ENCODE assay signal across 25 mouse cellular contexts in the genomic region with DNA sequence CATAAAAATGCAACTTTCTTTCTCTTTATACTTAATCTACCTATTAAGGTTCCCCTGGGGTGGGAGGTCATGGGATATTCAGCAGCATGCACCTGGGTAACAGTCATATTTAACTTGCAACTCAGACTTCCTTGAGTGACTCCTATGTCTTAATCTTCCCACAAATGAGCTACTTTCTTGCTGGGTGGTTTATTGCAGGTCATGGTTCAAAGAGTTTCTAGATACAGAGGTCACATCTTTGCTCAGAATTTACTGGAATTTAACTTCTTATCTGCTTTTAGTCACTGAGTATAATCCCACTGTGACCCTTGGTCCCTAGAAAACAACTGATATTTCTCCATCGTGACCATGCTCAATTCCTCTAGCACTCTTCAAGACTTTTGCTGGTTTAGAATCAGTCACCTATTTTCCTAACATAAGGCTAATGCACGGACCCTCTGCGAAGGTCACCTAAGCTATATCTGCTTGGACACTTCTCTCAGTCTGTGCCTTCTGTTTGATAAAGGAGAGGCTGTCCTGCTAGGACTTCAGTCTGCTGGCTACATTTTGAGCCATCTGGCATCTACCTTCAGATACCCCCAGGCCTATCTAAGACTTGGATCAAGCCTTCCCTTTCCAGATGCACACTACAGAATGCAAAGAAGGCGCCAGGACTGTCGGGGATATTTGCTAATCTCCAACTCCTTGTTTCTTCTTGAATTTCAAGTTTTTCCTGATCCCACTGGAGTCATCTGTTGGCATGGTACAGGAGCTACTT. TPM values are rescaled to one million over a fixed set of nuclear protein-coding genes. Genes with fewer than 3 reads are reported as not detected.
DNase-seq lines count a peak whose midpoint lies in the region; ATAC-seq and TF ChIP-seq lines count a peak whose summit lies in the region.
"Had no signal": no experiment of that assay in that cellular context is flagged by ENCODE, and none has a peak within 500 bp of the region (broad histone marks: within the 10 kb centered on the region; RNA-seq: fewer than 3 reads in every experiment).

No protein-coding gene starts in this region.

- no peak overlapping the region for H3K4me3 ChIP-seq in embryonic facial prominence, embryonic 14.5 days (ENCODE audit: low read depth, low read length)
- H3K4me3 ChIP-seq in embryonic facial prominence, embryonic 10.5 days = no peak overlapping the region
- no peak overlapping the region for H3K4me3 ChIP-seq in intestine, embryonic 14.5 days (ENCODE audit: low read depth, low read length)
- no peak overlapping the region for H3K4me3 ChIP-seq in intestine, postnatal 0 days (ENCODE audit: low read depth, low read length)
- H3K4me3 ChIP-seq: embryonic facial prominence, embryonic 13.5 days; gastrocnemius, adult 2 months; heart, adult 2 months; heart, embryonic 10.5 days; heart, embryonic 13.5 days had no signal

- H3K9me3 ChIP-seq in embryonic facial prominence, embryonic 14.5 days (ENCODE audit: control insufficient read depth, low read length) = no peaks in the 10 kb centered on the region
- H3K9me3 ChIP-seq in embryonic facial prominence, embryonic 10.5 days = no peaks in the 10 kb centered on the region
- H3K9me3 ChIP-seq in intestine, embryonic 14.5 days (ENCODE audit: control insufficient read depth, low read length) = no peaks in the 10 kb centered on the region
- no peaks in the 10 kb centered on the region for H3K9me3 ChIP-seq in intestine, postnatal 0 days (ENCODE audit: control insufficient read depth)
- H3K9me3 ChIP-seq: embryonic facial prominence, embryonic 13.5 days; heart, embryonic 10.5 days; heart, embryonic 13.5 days had no signal

- H3K27me3 ChIP-seq in embryonic facial prominence, embryonic 14.5 days (replicated peaks; ENCODE audit: control insufficient read depth, insufficient read depth, low read length) = no peaks in the 10 kb centered on the region
- H3K27me3 ChIP-seq in embryonic facial prominence, embryonic 10.5 days (replicated peaks; ENCODE audit: low read depth, poor library complexity, severe bottlenecking) = no peaks in the 10 kb centered on the region
- H3K27me3 ChIP-seq in intestine, embryonic 14.5 days (replicated peaks; ENCODE audit: control insufficient read depth, insufficient read depth, low read length) = no peaks in the 10 kb centered on the region
- H3K27me3 ChIP-seq in intestine, postnatal 0 days (replicated peaks; ENCODE audit: control insufficient read depth, insufficient read depth, low read length) = no peaks in the 10 kb centered on the region
- H3K27me3 ChIP-seq: embryonic facial prominence, embryonic 13.5 days; heart, embryonic 13.5 days had no signal

- no peaks in the 10 kb centered on the region for H3K4me1 ChIP-seq in embryonic facial prominence, embryonic 14.5 days (ENCODE audit: control insufficient read depth, insufficient read depth, low read length)
- no peaks in the 10 kb centered on the region for H3K4me1 ChIP-seq in embryonic facial prominence, embryonic 10.5 days
- H3K4me1 ChIP-seq in intestine, embryonic 14.5 days (replicated peaks; ENCODE audit: control insufficient read depth, insufficient read depth, low read length) = no peaks in the 10 kb centered on the region
- no peaks in the 10 kb centered on the region for H3K4me1 ChIP-seq in intestine, postnatal 0 days (replicated peaks; ENCODE audit: control insufficient read depth, insufficient read depth, low read length)
- H3K4me1 ChIP-seq: embryonic facial prominence, embryonic 13.5 days; heart, embryonic 10.5 days; heart, embryonic 13.5 days had no signal

- intact Hi-C loops in gastrocnemius, postnatal 14 days (cut with DNase I; ENCODE audit: low total_unique reads) = no loop called here

- H3K27ac ChIP-seq in embryonic facial prominence, embryonic 14.5 days (replicated peaks; ENCODE audit: low read depth, low read length) = no peak overlapping the region
- no peak overlapping the region for H3K27ac ChIP-seq in embryonic facial prominence, embryonic 10.5 days (replicated peaks)
- no peak overlapping the region for H3K27ac ChIP-seq in intestine, embryonic 14.5 days (ENCODE audit: low read depth)
- H3K27ac ChIP-seq in intestine, postnatal 0 days (ENCODE audit: low read depth, low read length) = peak overlapping the region; percentile 60; the same call in 1 of the 2 replicates
- H3K27ac ChIP-seq: embryonic facial prominence, embryonic 13.5 days; gastrocnemius, adult 2 months; heart, adult 2 months; heart, embryonic 10.5 days; heart, embryonic 13.5 days; hindbrain, embryonic 14.5 days had no signal

- WGBS in embryonic facial prominence, embryonic 14.5 days = 61% methylated on average over 5 of the region's 5 CpGs
- 76% methylated on average over 5 of the region's 5 CpGs for WGBS in embryonic facial prominence, embryonic 10.5 days
- 57% methylated on average over 5 of the region's 5 CpGs for WGBS in intestine, embryonic 14.5 days
- WGBS in intestine, postnatal 0 days = 33% methylated on average over 5 of the region's 5 CpGs

- no peak for TF ChIP-seq CTCF in intestine, postnatal 0 days (IDR thresholded peaks at IDR 0.05; ENCODE audit: low read depth)

- no peak overlapping the region for H3K4me2 ChIP-seq in embryonic facial prominence, embryonic 14.5 days (ENCODE audit: low read depth, low read length)
- no peak overlapping the region for H3K4me2 ChIP-seq in intestine, embryonic 14.5 days (ENCODE audit: low read length)
- no peak overlapping the region for H3K4me2 ChIP-seq in intestine, postnatal 0 days (replicated peaks; ENCODE audit: low read depth)
- H3K4me2 ChIP-seq: embryonic facial prominence, embryonic 13.5 days; heart, embryonic 13.5 days; hindbrain, embryonic 14.5 days had no signal

- no peaks in the 10 kb centered on the region for H3K36me3 ChIP-seq in embryonic facial prominence, embryonic 14.5 days (ENCODE audit: control insufficient read depth, insufficient read depth, low read length)
- H3K36me3 ChIP-seq in embryonic facial prominence, embryonic 10.5 days (replicated peaks) = no peaks in the 10 kb centered on the region
- H3K36me3 ChIP-seq in intestine, embryonic 14.5 days (ENCODE audit: control insufficient read depth, insufficient read depth, low read length) = no peaks in the 10 kb centered on the region
- H3K36me3 ChIP-seq in intestine, postnatal 0 days (ENCODE audit: control insufficient read depth, insufficient read depth) = no peaks in the 10 kb centered on the region
- H3K36me3 ChIP-seq: embryonic facial prominence, embryonic 13.5 days; heart, embryonic 10.5 days; heart, embryonic 13.5 days had no signal

- no peak for ATAC-seq in embryonic facial prominence, embryonic 14.5 days (ENCODE audit: low read depth)
- ATAC-seq in intestine, embryonic 14.5 days (replicated peaks; ENCODE audit: low FRiP score, low TSS enrichment, low read depth) = peak; percentile 66; the same call in 1 of the 2 replicates
- peak; percentile 97 for ATAC-seq in intestine, postnatal 0 days
- ATAC-seq in activated CD4-positive, CD25-positive, alpha-beta regulatory T cell, adult 4 months = no peak
- ATAC-seq: CD4-positive, CD25-positive, alpha-beta regulatory T cell, adult 4 months; forebrain, embryonic 14.5 days; forebrain, postnatal 0 days had no signal

- DNase-seq in embryonic facial prominence, embryonic 14.5 days (ENCODE audit: low spot score) = peak; percentile 1
- no peak for DNase-seq in embryonic facial prominence, embryonic 10.5 days (ENCODE audit: low spot score)
- DNase-seq in intestine, embryonic 14.5 days (ENCODE audit: low spot score) = no peak
- no peak for DNase-seq in gastrocnemius, postnatal 14 days
- DNase-seq in kidney, postnatal 36 days = no peak
- DNase-seq: adrenal gland, adult 8-10 months; adrenal gland, postnatal 25 days; cerebellum, adult 2 months; cerebellum, postnatal 25 days; forebrain, postnatal 0 days; gastrocnemius, adult 2 months; gastrocnemius, postnatal 25 days; heart, adult 2 months; heart, postnatal 14 days; heart, postnatal 4 days; kidney, adult 11 months; kidney, adult 8-10 months had no signal

- no peak overlapping the region for H3K9ac ChIP-seq in embryonic facial prominence, embryonic 14.5 days (ENCODE audit: low read depth, low read length)
- no peak overlapping the region for H3K9ac ChIP-seq in intestine, embryonic 14.5 days (ENCODE audit: low read length)
- no peak overlapping the region for H3K9ac ChIP-seq in intestine, postnatal 0 days (ENCODE audit: low read depth, low read length)
- H3K9ac ChIP-seq: embryonic facial prominence, embryonic 13.5 days; forebrain, postnatal 0 days; heart, embryonic 13.5 days; hindbrain, embryonic 14.5 days had no signal

RNA-seq across cellular contexts. Expression of gene Tab3, which starts 47.4 kb away (rescaled TPM):
- 4.0 and 4.7 TPM in 2 replicates for polyA plus RNA-seq in embryonic facial prominence, embryonic 14.5 days (2014; fragmentation: Nextera tagmentation; extraction: Ambion mirVana)
- 3.3 and 5.3 TPM in 2 replicates for polyA plus RNA-seq in embryonic facial prominence, embryonic 10.5 days (2016; fragmentation: Nextera tagmentation; extraction: Ambion mirVana)
- polyA plus RNA-seq in intestine, embryonic 14.5 days (2014; fragmentation: Nextera tagmentation; extraction: Ambion mirVana) = 5.7 and 6.2 TPM in 2 replicates
- polyA plus RNA-seq in intestine, postnatal 0 days (2015; fragmentation: Nextera tagmentation; extraction: Ambion mirVana) = 5.0 and 5.4 TPM in 2 replicates
- 1 to 10 TPM; 2.2 to 2.9 TPM for polyA plus RNA-seq in activated CD4-positive, CD25-positive, alpha-beta regulatory T cell, adult 4 months (2017; shearing (Covaris generic))
- 1 to 10 TPM; 3.8 to 4.8 TPM for total RNA-seq in gastrocnemius, postnatal 14 days (2021)

Comparison
In these comparisons a context has a peak if more than half of its experiments do, and no peak if none do; other contexts are left out.
1. ATAC-seq: peak in intestine, embryonic 14.5 days (single experiment) and intestine, postnatal 0 days (single experiment); none in embryonic facial prominence, embryonic 14.5 days (single experiment) and activated CD4-positive, CD25-positive, alpha-beta regulatory T cell, adult 4 months (single experiment).